Mouse (Mus musculus) kidney, postnatal 0 days (tissue): ENCODE data around the gene Dnah17. TPM values are rescaled to one million over a fixed set of nuclear protein-coding genes. Genes with fewer than 3 reads are reported as not detected.
A peak's percentile ranks its signal among the peaks of the same experiment; 100 is the strongest.

Source experiments
- ATAC-seq: fragments of 200-750 bp; cut with Nextera tagmentation; replicated peaks from 2 replicates; pipeline ENCODE4 v1.8.0; 2017; ENCODE audit warnings: low read depth, moderate number of reproducible peaks, moderate TSS enrichment, moderate library complexity; ENCODE audit not compliant: low FRiP score
- DNase-seq: peaks from one replicate; pipeline ENCODE4 v3.0.0-alpha.2; 2016; ENCODE audit warnings: low spot score
- H3K27ac ChIP-seq: fragments of 300-500 bp; sonication (generic); 2 replicates; pipeline ENCODE4 v1.5.1; 2014; ENCODE audit warnings: mild to moderate bottlenecking
- H3K27me3 ChIP-seq: fragments of 300-500 bp; sonication (generic); 2 replicates; pipeline ENCODE4 v1.6.1; 2014; ENCODE audit warnings: low read length, mixed read lengths; ENCODE audit not compliant: insufficient read depth
- H3K36me3 ChIP-seq: fragments of 300-500 bp; sonication (generic); 2 replicates; pipeline ENCODE4 v1.6.1; 2014; ENCODE audit warnings: low read length, mixed read lengths; ENCODE audit not compliant: insufficient read depth
- H3K4me1 ChIP-seq: fragments of 300-500 bp; sonication (generic); replicated peaks from 2 replicates; pipeline ENCODE4 v1.6.1; 2014; ENCODE audit warnings: antibody characterized with exemption, low read length, mixed read lengths; ENCODE audit not compliant: insufficient read depth
- H3K4me2 ChIP-seq: fragments of 300-500 bp; sonication (generic); 2 replicates; pipeline ENCODE4 v1.6.1; 2014; ENCODE audit warnings: mild to moderate bottlenecking, low read length, moderate library complexity, mixed read lengths
- H3K4me3 ChIP-seq: fragments of 300-500 bp; sonication (generic); replicated peaks from 2 replicates; pipeline ENCODE4 v1.5.1; 2014; ENCODE audit warnings: low read depth, low read length
- H3K9ac ChIP-seq: fragments of 300-500 bp; sonication (generic); 2 replicates; pipeline ENCODE4 v1.6.1; 2014; ENCODE audit warnings: low read depth, low read length
- H3K9me3 ChIP-seq: fragments of 300-500 bp; sonication (generic); replicated peaks from 2 replicates; pipeline ENCODE4 v1.6.1; 2016; ENCODE audit warnings: low read length, inconsistent platforms, mixed read lengths
- CTCF ChIP-seq: IDR thresholded peaks from 2 replicates; pipeline ENCODE4 v1.5.1; 2016; ENCODE audit warnings: antibody characterized with exemption, low read depth, mild to moderate bottlenecking, moderate library complexity
- WGBS: fragments of 180-500 bp; shearing (Covaris S2); extraction: QIAGEN DNeasy Blood & Tissue Kit; methylation state at CpG from one replicate; pipeline ENCODE4 v1.1.7; 2014; 5-methylcytosine and 5-hydroxymethylcytosine counted together
- polyA plus RNA-seq: library from polyadenylated mRNA; unstranded; fragments of >200 nt; fragmentation: Nextera tagmentation; extraction: Ambion mirVana; gene quantifications from 2 replicates; pipeline ENCODE4 v1.2.1, GENCODE M21; 2015

Gene Dnah17
- polyA plus RNA-seq, 1 experiment from 2014 or later: 0.12 TPM

DNA sequence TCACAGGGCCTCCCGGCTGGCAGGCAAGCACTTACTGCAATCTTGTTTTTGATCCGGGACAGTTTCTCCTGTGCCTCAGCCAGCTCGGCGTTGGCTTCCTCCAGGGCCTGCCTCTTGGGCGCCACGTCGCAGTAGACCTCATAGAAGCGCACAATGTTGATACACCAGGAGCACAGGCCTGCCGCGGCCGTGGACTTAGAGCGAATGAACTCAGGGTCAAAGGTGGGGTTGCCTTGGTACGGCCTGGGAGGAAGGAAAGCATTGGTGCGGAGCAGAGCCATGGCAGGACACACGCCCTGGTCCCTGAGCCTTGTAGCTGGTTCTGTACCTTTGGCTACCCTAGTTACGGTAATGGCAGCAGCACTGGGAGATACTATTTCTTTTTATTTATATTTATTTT, 80.3 kb downstream of the Dnah17 start:
- no peak for TF ChIP-seq CTCF
- Histone ChIP-seq H3K9ac (no peak overlapping the region), H3K4me1 (no peaks in the 10 kb centered on the region), H3K27me3 (no peaks in the 10 kb centered on the region), H3K36me3 (no peaks in the 10 kb centered on the region), H3K9me3 (no peaks in the 10 kb centered on the region), H3K4me3 (no peak overlapping the region), H3K27ac (no peak overlapping the region), H3K4me2 (no peak overlapping the region)
- DNase-seq (no peak), ATAC-seq (0 out of 2 replicates have a peak, but pooled peaks have one; percentile 53)
- WGBS: 65% methylated on average over 16 of the region's 16 CpGs

DNA sequence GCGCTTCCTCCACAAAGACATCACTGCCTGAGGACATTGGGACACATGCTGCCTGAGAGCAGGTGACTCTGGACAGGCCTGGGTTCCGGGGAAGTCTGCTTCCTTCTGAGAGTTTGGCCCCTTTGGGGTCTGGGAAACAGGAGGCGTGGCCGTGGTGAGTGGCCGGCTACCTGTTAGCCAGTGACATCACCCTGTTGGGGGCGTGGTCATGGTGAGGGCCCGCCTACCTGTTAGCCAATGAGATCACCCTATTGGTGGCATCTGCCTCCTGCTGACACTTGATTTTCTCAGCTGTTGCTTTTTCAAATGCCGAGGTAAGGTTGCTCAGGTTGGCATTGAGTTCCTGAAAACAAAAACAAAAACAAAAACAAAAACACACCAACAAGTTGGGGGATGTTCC, 80.8 kb downstream of the Dnah17 start:
- Histone ChIP-seq H3K36me3 (no peaks in the 10 kb centered on the region), H3K27me3 (no peaks in the 10 kb centered on the region), H3K4me1 (no peaks in the 10 kb centered on the region), H3K9me3 (no peaks in the 10 kb centered on the region), H3K9ac (no peak overlapping the region), H3K4me2 (no peak overlapping the region), H3K4me3 (no peak overlapping the region), H3K27ac (no peak overlapping the region)
- DNase-seq: no peak
- TF ChIP-seq CTCF: no peak
- ATAC-seq: no peak
- WGBS: 43% methylated on average over 8 of the region's 8 CpGs

DNA sequence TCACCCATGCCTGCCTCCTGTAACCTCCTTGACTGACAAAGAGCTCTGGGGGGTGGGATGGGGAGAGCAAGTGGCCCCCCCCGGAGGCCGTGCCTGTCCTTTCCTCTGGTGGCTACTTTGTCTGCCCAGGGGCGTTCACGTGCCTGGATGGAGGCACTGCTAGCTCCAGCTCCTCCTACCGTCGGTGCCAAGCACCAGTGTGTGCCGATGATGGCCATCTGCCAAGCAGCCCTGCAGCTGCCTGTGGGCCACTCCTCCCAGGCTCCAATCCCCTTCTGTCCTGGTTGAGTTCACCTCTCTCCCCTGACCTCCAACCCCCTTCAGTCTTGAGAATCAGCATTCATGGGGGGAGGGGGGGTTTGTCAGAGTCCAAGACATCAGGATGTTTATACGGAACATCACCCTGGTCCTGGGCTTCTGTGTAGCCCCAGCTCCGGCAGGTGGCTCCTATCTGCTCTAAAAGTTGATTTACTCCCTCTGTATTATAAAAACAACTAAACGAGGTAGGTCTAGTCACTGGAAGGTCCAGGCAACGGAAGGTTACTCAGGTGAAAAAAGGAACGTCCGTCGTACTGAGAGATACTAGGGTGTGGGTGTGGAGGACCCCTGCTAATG, 87.0 kb downstream of the Dnah17 start:
- Histone ChIP-seq H3K36me3 (no peaks in the 10 kb centered on the region), H3K4me3 (no peak overlapping the region), H3K9ac (0 out of 2 replicates have a peak overlapping the region, but pooled peaks have one; percentile 9), H3K4me1 (peaks cover 8% of the 10 kb centered on the region; the same call in 1 of the 2 replicates), H3K27me3 (no peaks in the 10 kb centered on the region), H3K4me2 (no peak overlapping the region), H3K27ac (peak overlapping the region; percentile 54; the same call in 1 of the 2 replicates), H3K9me3 (no peaks in the 10 kb centered on the region)
- 14% methylated on average over 14 of the region's 14 CpGs for WGBS
- peak; percentile 81 for DNase-seq
- peak; percentile 56 for TF ChIP-seq CTCF
- ATAC-seq: peak; percentile 72

DNA sequence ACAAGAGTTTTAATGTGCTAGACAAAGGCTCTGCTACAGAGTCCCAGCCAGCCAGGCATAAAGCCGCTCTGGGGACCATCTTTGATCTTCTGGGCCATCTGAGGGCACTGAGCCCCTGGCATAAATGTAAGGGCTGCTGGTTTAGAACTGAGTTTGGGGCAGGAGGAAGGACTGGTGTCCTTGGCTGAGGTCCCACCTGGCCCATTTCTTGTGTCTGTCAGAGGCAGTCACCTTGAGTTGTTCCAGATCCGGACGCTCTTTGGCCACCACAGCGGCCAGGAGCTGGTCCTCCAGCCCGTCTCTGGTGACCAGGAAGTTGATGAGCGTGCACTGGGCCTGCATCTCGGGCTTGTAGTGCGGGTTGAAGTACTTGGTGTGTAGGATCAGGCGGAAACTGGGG, 87.6 kb downstream of the Dnah17 start:
- no peak for DNase-seq
- Histone ChIP-seq H3K4me3 (no peak overlapping the region), H3K27ac (peak overlapping the region; percentile 54; the same call in 1 of the 2 replicates), H3K27me3 (no peaks in the 10 kb centered on the region), H3K9me3 (no peaks in the 10 kb centered on the region), H3K4me2 (no peak overlapping the region), H3K4me1 (peaks cover 8% of the 10 kb centered on the region; the same call in 1 of the 2 replicates), H3K36me3 (no peaks in the 10 kb centered on the region), H3K9ac (no peak overlapping the region)
- 57% methylated on average over 9 of the region's 9 CpGs for WGBS
- ATAC-seq: no peak
- no peak for TF ChIP-seq CTCF

DNA sequence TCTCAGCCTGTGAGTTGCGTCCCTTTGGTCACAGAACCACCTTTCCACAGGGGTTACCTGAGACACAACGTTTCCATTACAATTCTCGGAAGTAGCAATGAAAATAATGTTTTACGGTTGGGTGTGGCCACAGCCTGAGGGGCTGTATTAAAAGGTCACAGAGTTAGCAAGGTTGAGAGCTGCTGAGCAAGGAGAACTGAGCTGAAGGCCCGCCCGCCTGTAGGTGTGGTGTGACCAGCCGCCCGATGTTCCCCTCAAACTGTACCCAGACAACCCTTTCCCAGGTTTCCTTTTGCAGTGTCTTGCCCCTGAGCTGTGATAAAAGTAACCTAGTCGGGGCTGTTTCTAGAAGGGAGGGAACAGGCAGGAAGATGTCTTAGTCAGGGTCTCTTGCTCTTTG, 95.4 kb downstream of the Dnah17 start:
- DNase-seq (no peak), ATAC-seq (no peak)
- Histone ChIP-seq H3K4me2 (no peak overlapping the region), H3K9ac (no peak overlapping the region), H3K36me3 (no peaks in the 10 kb centered on the region), H3K4me1 (peaks cover 10% of the 10 kb centered on the region; the same call in 1 of the 2 replicates), H3K27me3 (no peaks in the 10 kb centered on the region), H3K9me3 (no peaks in the 10 kb centered on the region), H3K4me3 (no peak overlapping the region), H3K27ac (no peak overlapping the region; the same call in 1 of the 2 replicates)
- TF ChIP-seq CTCF: no peak
- 21% methylated on average over 9 of the region's 9 CpGs for WGBS

DNA sequence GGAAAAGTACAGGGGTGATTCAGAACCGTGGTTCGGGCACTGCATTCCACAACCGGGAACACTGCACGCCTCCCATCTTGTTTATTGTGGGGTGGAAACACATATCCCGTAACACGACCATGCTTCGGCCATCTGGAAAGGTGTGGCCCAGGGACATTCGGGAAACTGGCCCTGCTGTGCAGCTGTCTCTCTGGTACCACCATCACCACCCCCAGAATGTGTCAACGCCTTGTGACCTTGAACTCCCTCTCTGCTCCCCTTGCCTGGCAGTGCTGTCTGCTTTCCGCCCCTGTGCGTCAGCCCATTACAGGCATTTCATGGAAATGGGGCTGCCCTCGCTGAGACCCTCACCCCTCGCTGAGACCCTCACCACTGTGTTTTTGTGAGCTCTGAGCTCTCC, 96.0 kb downstream of the Dnah17 start:
- H3K4me2 ChIP-seq: no peak overlapping the region
- peaks cover 10% of the 10 kb centered on the region; the same call in 1 of the 2 replicates for H3K4me1 ChIP-seq
- H3K36me3 ChIP-seq: no peaks in the 10 kb centered on the region
- H3K4me3 ChIP-seq: no peak overlapping the region
- no peak for DNase-seq
- 44% methylated on average over 13 of the region's 13 CpGs for WGBS
- H3K27me3 ChIP-seq: no peaks in the 10 kb centered on the region
- no peak overlapping the region for H3K9ac ChIP-seq
- H3K27ac ChIP-seq: no peak overlapping the region
- no peak for ATAC-seq
- H3K9me3 ChIP-seq: no peaks in the 10 kb centered on the region
- TF ChIP-seq CTCF: no peak
